Mouse (Mus musculus) stomach, embryonic 16.5 days (tissue): ENCODE measurements at regions not wholly inside any gene's neighbourhood (a gene's known extent, or its start where the extent isn't known, plus 50 kb on each side); places are given as distances from the start of the nearest gene placed in this dataset.

Experiments used
- ATAC-seq: fragments of 200-750 bp; cut with Nextera tagmentation; 2 replicates; pipeline ENCODE4 v1.8.0; 2017; ENCODE audit warnings: moderate number of reproducible peaks, moderate TSS enrichment; ENCODE audit not compliant: insufficient read depth, low FRiP score
- H3K27ac ChIP-seq: fragments of 300-500 bp; sonication (generic); 2 replicates; pipeline ENCODE4 v1.5.1; 2014; ENCODE audit warnings: low read length
- H3K27me3 ChIP-seq: fragments of 300-500 bp; sonication (generic); 2 replicates; pipeline ENCODE4 v1.6.1; 2014; ENCODE audit warnings: low read length, control low read depth, mixed read lengths; ENCODE audit not compliant: control insufficient read depth, insufficient read depth
- H3K36me3 ChIP-seq: fragments of 300-500 bp; sonication (generic); 2 replicates; pipeline ENCODE4 v1.6.1; 2014; ENCODE audit warnings: low read length; ENCODE audit not compliant: control insufficient read depth, insufficient read depth
- H3K4me1 ChIP-seq: fragments of 300-500 bp; sonication (generic); 2 replicates; pipeline ENCODE4 v1.6.1; 2014; ENCODE audit warnings: low read length, control low read depth, mixed read lengths; ENCODE audit not compliant: control insufficient read depth, insufficient read depth
- H3K4me2 ChIP-seq: fragments of 300-500 bp; sonication (generic); 2 replicates; pipeline ENCODE4 v1.6.1; 2014; ENCODE audit warnings: low read depth, low read length, mixed read lengths
- H3K4me3 ChIP-seq: fragments of 300-500 bp; sonication (generic); replicated peaks from 2 replicates; pipeline ENCODE4 v1.5.1; 2014; ENCODE audit warnings: mild to moderate bottlenecking, low read length
- H3K9ac ChIP-seq: fragments of 300-500 bp; sonication (generic); 2 replicates; pipeline ENCODE4 v1.6.1; 2014; ENCODE audit warnings: low read length
- H3K9me3 ChIP-seq: fragments of 300-500 bp; sonication (generic); replicated peaks from 2 replicates; pipeline ENCODE4 v1.6.1; 2016; ENCODE audit warnings: low read length, control low read depth; ENCODE audit not compliant: control insufficient read depth
- WGBS: fragments of 180-500 bp; shearing (Covaris S2); extraction: QIAGEN DNeasy Blood & Tissue Kit; methylation state at CpG from one replicate; pipeline ENCODE4 v1.1.7; 2014; 5-methylcytosine and 5-hydroxymethylcytosine counted together

DNA sequence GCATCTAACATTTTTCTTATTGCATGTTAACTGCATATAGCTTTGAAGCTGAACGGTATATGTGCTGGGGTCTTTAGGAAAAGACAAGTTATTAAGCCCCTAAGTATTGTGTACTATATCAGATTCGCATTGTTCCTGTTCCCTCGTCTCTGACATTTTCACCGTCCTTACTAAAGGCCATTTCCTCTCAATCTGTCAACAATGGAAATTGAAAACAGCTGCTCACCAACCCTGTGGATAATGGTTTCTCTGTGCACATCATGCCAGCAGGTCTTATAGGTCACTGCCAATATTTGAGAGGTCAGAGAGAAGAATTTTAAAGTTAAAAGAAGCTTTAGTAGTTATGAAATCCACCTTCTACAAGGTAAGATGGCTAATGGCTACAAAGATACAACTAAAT, 797.4 kb upstream of the Impad1 start:
- ATAC-seq, result no peak
- H3K36me3 ChIP-seq, result no peaks in the 10 kb centered on the region
- WGBS, result 46% methylated on average over 4 of the region's 4 CpGs
- H3K27me3 ChIP-seq, result no peaks in the 10 kb centered on the region
- H3K4me1 ChIP-seq, result no peaks in the 10 kb centered on the region
- no peak overlapping the region for H3K4me2 ChIP-seq
- no peaks in the 10 kb centered on the region for H3K9me3 ChIP-seq
- no peak overlapping the region for H3K9ac ChIP-seq
- no peak overlapping the region for H3K27ac ChIP-seq
- no peak overlapping the region for H3K4me3 ChIP-seq

DNA sequence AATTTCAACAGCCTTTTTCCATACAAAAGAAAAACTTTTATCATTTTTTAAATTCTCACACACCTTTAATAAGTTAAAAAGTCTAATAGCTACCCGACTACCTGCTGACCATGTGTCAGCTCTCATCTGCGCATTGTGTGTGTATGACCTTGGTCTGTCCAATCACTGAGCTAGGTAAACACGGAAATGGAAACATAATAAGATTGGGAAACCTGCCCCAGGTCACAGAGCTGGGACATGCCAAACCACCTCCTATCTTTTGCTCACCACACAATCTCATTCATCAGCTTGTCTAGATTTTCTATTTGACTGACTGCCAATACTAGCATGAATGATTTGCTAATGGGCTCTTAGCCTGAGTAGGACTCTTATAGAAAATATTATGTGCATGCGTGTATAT, 794.3 kb upstream of the Impad1 start:
- no peak overlapping the region for H3K27ac ChIP-seq
- WGBS, result 77% methylated on average over 4 of the region's 4 CpGs
- no peak overlapping the region for H3K4me3 ChIP-seq
- H3K4me1 ChIP-seq, result peaks cover 6% of the 10 kb centered on the region; the same call in 1 of the 2 replicates
- H3K9me3 ChIP-seq, result no peaks in the 10 kb centered on the region
- no peaks in the 10 kb centered on the region for H3K27me3 ChIP-seq
- ATAC-seq, result peak; percentile 37; the same call in 1 of the 2 replicates
- H3K9ac ChIP-seq, result no peak overlapping the region
- no peaks in the 10 kb centered on the region for H3K36me3 ChIP-seq
- no peak overlapping the region for H3K4me2 ChIP-seq

DNA sequence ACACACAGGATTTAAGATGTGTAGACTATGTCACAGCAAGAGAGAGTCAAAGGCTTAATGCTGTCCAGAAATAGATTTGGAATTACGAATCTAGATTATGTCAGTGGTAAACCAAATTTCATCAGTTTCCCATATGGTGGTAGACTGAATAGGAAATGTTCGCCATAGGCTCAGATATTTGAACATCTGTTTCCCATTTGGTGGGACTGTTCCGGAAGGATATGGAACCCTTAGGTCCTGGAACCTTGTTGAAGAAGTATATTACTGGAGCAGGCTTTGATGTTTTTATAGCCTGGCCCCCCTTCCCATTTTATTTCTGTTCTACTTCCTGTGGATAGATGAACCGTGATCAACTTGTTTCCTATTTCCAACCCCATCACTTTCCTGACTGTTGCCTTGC, 792.0 kb upstream of the Impad1 start:
- H3K4me1 ChIP-seq, result peaks cover 6% of the 10 kb centered on the region; the same call in 1 of the 2 replicates
- no peaks in the 10 kb centered on the region for H3K36me3 ChIP-seq
- no peak overlapping the region for H3K4me3 ChIP-seq
- no peaks in the 10 kb centered on the region for H3K9me3 ChIP-seq
- no peak overlapping the region for H3K9ac ChIP-seq
- 73% methylated on average over 4 of the region's 4 CpGs for WGBS
- no peaks in the 10 kb centered on the region for H3K27me3 ChIP-seq
- no peak overlapping the region for H3K4me2 ChIP-seq
- no peak overlapping the region for H3K27ac ChIP-seq
- no peak for ATAC-seq

DNA sequence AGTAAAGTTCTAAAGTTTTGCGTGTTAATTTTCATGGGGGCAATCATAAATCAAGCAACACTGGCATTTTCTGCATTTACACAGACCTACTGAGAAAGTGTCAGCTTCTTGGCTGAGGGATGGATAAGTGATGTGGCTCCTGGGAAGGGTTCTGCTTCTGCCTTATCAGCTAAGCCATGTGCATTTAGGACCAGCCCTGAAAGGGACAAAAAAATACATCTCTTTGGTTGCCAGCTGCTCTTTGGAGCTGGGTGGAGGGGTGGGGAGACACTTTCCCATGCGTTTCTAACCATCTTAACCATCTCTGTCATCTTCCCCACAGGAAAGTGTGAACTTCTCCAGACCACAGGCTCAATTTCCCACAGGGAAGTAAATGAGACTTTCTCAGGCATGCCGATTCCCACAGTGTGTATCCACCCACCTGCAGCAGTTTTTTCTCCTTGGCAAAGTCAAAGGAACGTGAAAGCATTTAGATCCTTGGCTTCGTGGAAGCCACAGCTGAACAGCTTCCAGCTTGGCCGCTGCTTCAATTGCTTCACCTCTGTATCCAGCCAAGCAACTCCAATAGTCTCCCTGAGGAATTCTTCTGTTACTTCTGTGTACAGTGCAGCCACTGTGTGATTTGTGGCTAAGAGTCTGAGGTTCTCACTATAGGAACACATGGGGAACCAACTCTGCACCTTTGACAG, 791.0 kb upstream of the Impad1 start:
- no peak overlapping the region for H3K9ac ChIP-seq
- no peak overlapping the region for H3K4me3 ChIP-seq
- no peaks in the 10 kb centered on the region for H3K27me3 ChIP-seq
- no peaks in the 10 kb centered on the region for H3K36me3 ChIP-seq
- H3K27ac ChIP-seq, result no peak overlapping the region; the same call in 1 of the 2 replicates
- H3K4me2 ChIP-seq, result no peak overlapping the region
- ATAC-seq, result peak; percentile 64
- peaks cover 6% of the 10 kb centered on the region; the same call in 1 of the 2 replicates for H3K4me1 ChIP-seq
- WGBS, result 45% methylated on average over 6 of the region's 6 CpGs
- no peaks in the 10 kb centered on the region for H3K9me3 ChIP-seq

DNA sequence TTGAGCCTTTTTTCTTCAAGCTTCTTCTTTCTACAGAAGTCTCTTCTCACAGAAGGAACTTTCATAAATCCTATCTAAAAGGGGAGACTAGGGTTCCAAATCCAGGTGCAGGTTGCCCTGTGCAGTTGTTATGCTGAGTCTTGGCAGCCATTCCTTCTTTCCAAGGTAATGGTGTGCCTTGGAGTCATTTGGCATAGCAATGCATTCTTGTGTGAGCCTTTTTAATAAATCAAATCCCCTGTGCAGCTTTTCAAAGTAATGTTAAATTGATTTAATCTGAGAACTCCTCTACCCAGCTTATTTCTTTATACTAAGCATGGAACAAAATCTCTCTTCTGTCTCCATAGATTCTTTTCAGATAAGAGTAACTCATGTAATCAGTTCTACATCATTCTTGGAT, 774.9 kb upstream of the Impad1 start:
- Histone ChIP-seq H3K27ac (no peak overlapping the region), H3K4me3 (no peak overlapping the region), H3K4me2 (no peak overlapping the region), H3K27me3 (no peaks in the 10 kb centered on the region), H3K9me3 (no peaks in the 10 kb centered on the region), H3K36me3 (no peaks in the 10 kb centered on the region), H3K9ac (no peak overlapping the region), H3K4me1 (no peaks in the 10 kb centered on the region)
- no peak for ATAC-seq

DNA sequence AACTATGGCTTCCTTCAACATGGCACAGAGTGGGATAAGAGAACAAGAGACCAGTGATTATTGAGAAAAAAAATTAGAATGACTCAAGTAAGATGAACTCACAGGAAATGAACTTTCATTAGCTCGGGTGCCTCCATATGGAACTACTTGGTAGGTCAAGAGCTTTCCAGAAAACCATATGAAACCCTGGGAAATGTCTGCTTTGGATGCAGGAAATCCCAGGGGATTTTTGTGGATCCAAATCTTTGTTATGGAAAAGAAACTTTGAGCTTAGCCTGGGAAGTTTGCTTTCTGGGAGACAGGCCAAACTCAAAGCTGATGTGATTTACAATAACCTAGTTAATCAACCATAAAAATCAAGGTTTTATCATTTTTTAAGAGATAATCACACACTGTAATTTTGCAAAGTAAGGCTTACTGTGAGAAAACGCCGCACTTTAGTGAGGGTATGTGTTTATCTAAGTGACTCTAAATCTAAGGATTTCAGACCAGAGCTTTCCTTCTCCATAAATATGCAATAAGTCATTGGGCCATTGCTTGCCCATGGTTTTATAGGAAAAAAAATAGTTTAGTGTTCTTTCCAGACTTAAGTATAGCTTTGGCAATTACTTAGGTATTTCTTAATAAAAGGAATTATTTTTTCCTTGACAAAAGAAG, 767.0 kb upstream of the Impad1 start:
- no peaks in the 10 kb centered on the region for H3K9me3 ChIP-seq
- H3K4me1 ChIP-seq, result no peaks in the 10 kb centered on the region
- H3K9ac ChIP-seq, result no peak overlapping the region
- H3K27me3 ChIP-seq, result no peaks in the 10 kb centered on the region
- peak; percentile 71 for ATAC-seq
- 35% methylated on average over 3 of the region's 3 CpGs for WGBS
- H3K36me3 ChIP-seq, result no peaks in the 10 kb centered on the region
- H3K27ac ChIP-seq, result no peak overlapping the region
- no peak overlapping the region for H3K4me3 ChIP-seq
- H3K4me2 ChIP-seq, result no peak overlapping the region

DNA sequence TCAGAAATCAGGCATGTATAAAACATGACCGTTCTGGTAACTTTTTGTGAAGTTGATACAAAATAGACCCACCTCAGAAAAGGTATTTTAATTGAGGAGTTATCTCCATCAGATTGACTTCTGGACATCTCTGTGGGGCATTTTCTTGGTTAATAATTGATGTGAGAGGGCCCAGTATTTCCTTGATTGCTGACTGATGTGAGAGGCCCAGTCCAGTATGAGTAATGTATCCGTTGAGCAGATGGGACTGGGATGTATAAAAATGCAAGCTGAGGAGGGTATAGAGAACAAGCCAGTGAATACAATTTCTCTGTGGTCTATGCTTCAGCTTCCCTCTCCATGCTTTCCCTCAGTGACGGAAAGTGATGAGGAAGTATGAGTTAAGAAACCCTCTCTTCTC, 747.0 kb upstream of the Impad1 start:
- Histone ChIP-seq H3K4me2 (no peak overlapping the region), H3K9ac (no peak overlapping the region), H3K36me3 (no peaks in the 10 kb centered on the region), H3K4me1 (no peaks in the 10 kb centered on the region), H3K9me3 (no peaks in the 10 kb centered on the region), H3K27me3 (no peaks in the 10 kb centered on the region), H3K4me3 (no peak overlapping the region), H3K27ac (no peak overlapping the region)
- 78% methylated on average over 3 of the region's 3 CpGs for WGBS
- no peak for ATAC-seq

DNA sequence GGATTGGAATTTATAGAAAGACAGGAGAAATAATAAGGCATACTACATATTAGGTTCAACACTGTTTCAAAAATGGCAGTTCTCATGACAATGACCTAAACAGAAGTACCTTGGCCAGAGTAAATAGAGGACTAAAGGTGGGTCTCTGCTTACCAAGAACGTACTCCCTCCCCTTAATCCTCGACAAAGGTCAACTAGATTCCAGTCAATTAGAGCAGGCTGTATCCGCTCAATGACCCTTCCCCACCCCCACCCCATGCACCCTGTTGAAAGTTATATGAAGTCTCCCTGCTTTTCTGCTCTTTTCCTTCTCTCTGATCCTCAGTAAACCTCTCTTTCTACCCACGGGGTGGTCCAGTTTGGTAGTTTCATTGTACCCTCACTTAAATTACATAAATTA, 737.3 kb upstream of the Impad1 start:
- Histone ChIP-seq H3K4me3 (no peak overlapping the region), H3K27ac (no peak overlapping the region), H3K27me3 (no peaks in the 10 kb centered on the region), H3K9me3 (no peaks in the 10 kb centered on the region), H3K9ac (no peak overlapping the region), H3K36me3 (no peaks in the 10 kb centered on the region), H3K4me1 (no peaks in the 10 kb centered on the region), H3K4me2 (no peak overlapping the region)
- no peak for ATAC-seq
- 56% methylated on average over 4 of the region's 4 CpGs for WGBS

DNA sequence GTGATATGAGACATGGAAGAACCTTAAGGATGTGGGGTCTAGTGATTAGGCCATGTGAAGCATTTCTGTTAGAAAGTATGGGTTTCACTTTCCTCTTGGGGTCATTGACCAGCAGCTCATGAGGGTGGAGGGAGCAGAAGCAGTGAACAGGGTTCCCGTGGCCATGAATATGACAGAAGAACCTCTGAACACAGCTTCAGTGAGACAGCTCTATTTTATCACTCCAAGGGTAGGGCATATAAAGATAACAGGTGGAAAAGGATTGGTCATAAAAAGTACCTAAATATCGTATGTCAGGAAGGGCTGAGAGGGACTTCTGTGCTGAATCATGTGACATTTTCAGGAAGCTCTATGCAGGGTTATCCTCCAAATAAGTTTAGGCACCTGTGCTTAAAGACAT, 725.4 kb upstream of the Impad1 start:
- Histone ChIP-seq H3K36me3 (no peaks in the 10 kb centered on the region), H3K27ac (no peak overlapping the region), H3K4me3 (no peak overlapping the region), H3K9ac (no peak overlapping the region), H3K4me2 (no peak overlapping the region), H3K4me1 (no peaks in the 10 kb centered on the region), H3K9me3 (no peaks in the 10 kb centered on the region), H3K27me3 (no peaks in the 10 kb centered on the region)
- ATAC-seq, result no peak
- 81% methylated on average over 2 of the region's 2 CpGs for WGBS
